Mouse (Mus musculus) megakaryocyte progenitor cell, adult 5-6 weeks (primary cell): Measurements from ENCODE around the gene Patl2. TPM values are rescaled to one million over a fixed set of nuclear protein-coding genes. Genes with fewer than 3 reads are reported as not detected.

Experiments used
- ATAC-seq: replicated peaks from 2 replicates; pipeline ENCODE4 v1.8.0; 2016; ENCODE audit warnings: mild to moderate bottlenecking, moderate TSS enrichment, inconsistent platforms; ENCODE audit not compliant: poor library complexity
- total RNA-seq, 2 experiments: library from RNA; stranded (forward) in 1 of 2; stranded (reverse) in 1 of 2; fragments of 157-497, 149-512 nt in 1 of 2; fragments of 200-1000 nt in 1 of 2; gene quantifications; 2 replicates each; pipeline versions ENCODE4 v1.2.3 to v1.2.4; 2015 to 2017

The Patl2 gene
- total RNA-seq, 2 experiments from 2014 or later: 0.05 TPM; not detected in 1

- peak; percentile 39; the same call in 1 of the 2 replicates for ATAC-seq
Observed at GRCm38 (mm10) chr2:122180051-122180822, 5.8 kb downstream of the Patl2 start.

DNA sequence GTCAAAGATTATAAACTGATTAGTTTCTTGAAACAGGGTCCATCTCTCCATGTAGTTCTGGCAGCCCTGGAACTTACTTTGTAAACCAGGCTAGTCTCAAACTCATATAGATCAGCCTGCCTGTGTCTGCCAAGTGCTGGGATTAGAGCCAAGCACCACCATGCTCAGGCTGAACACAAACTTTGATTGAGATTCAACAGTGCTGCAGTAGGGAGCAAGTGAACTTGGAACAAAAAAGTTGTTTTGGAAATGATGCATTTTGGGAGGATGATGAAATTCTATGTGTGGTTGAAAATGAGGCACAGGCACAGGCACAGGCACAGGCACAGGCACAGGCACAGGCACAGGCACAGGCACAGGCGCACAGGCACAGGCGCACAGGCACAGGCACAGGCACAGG is 13.8 kb downstream of the Patl2 start:
- ATAC-seq: no peak

DNA sequence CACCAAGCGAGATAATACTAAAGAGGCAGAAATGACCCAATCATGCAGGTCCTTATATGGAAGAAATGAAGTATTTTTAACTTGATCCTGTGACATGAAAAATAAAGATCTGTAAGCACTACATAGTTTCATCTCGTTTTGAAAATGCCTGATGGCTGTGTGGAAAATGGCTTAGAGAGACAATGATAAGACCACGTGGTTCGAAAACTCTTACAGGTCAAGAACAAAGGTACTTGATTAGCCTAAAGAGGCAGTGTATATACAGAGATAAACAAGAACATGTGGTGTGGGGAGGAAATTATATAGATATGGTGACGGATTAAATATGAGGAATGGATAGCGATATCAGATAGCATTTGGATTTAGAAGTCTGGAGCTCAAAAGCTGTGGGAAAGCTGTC is 14.7 kb downstream of the Patl2 start:
- ATAC-seq: no peak

DNA sequence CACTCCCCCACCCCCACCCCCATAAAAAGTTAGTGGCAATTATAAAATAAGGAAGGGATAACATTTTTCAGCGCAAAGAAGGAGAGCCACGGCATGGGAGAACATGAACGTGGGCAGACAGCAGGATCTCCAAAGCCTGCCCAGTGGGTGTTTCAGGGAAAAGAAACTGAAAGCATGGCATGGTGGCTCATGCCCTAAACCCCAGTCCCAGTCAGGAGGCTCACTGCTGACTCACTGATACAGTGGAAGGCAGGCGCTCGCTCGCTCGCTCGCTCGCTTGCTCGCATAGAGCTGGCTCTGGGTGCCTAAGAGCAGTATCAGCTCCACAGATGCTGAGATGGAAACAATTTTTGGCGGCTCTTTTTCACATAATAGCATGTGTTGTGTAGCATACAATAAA is 21.7 kb downstream of the Patl2 start:
- peak; percentile 87 for ATAC-seq

DNA sequence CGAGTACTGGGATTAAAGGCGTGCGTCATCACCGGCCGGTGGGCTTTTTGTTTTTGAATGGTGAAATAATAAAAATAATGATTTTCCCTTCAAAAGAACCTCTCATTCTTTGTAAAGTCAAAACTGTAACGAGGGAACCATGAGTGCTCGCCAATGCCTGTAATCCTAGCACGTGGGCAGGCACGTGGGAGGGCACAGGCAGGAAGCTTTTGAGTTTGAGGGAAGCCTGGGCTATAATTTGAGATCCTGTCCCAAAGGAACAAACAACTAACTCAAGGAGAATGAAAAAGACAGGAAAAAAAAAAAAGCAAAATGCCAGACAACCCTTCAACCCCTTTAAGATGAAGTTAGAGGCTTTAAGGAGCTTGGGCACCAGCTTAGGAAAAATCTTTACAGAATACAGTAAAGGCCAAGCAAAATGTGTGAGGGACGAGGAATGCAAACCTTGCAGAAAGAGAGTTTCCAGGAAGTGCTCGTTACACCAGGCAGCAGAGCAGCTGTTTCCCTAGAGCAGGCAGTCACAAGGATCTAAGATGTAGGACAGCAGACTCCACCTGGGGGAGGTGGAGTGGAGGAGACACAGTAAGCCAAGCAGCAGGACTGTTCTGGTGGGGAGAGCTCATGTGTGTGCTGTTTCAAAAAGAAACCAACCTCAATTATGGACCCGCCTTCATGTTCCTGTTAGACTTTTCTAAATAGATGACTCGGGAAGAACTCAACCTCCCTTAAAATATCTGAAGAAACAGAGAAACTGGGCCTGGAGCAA is 22.4 kb downstream of the Patl2 start:
- peak; percentile 38 for ATAC-seq

DNA sequence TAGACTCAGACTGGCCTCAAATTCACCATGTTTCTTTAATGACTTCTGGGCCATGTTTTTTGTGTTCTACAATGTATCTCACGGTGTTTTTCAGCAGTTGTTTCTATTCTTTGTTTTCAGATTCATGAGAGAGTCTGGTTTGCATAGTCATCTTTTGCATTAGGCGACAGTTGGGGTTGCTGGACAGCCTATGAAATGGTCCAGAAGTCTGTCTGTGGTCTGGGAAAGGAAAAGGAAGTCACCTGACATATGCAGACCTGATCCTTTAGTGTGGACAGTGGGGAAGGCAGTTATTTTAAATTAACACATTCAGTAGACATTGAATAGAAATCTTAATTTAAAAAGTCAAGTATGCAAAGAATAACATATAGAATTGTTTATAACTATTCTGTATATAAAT is 23.5 kb downstream of the Patl2 start:
- no peak for ATAC-seq

DNA sequence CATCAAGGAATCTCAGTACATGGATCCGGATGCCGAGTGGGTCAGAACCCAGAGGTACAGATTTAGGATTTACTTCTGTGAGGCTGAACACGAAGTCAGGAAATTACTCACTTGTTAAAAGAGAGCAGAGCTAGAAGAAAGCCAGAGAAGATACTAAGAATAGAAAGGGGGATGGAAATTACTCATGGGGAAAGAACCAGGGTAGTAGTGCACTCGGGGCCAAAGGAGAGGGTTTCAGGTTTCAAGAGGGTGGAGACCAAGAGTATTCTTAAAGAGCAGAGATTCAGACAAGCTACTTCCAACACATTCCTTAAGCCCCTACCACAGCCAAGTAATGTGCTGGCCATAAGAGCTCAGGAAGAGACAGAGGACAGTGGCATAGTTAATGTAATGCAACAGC is 24.4 kb downstream of the Patl2 start:
- no peak for ATAC-seq

DNA sequence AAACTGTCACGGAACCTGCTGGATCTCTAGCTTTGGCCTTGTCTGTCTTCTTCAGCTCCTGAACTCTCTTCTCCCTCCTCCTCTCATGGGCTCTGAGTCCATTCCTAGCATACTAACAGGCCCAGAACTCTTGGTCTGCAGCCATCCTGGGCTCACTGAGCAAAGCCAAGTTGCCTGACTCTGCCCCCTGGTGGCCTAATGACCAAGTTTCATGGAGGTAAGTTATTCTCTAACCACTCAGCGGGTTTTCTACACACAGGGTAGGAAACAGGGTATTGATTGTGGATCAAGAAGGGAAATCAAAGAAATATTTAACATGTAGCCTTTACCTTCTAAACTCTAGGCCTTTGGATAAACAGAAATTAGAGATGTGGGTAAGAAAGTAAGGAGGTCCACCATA is 25.3 kb downstream of the Patl2 start, which contains the start of gene Trim69:
Gene Trim69 (plus strand): TSS at position 21 of the 400 bp plus-strand sequence.
- ATAC-seq: peak; percentile 66

DNA sequence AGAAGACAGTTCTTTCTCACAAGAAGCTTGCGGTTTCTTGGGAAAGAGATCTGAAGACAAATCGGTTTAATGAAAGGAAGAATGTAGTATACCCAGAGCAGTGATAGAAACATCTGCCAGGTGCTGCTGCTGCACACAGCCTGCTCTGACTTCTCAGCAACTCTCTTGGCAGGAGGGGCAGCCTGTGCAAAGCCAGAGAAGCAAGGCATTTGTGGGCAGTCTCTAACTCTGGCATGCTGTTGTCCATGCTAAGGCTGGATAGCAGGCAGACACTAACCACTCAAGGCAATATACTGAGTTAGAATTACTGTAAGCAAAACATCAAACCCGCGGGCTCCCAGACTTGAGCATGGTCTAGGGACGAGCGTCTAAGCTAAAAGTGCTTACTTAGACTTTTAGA is 26.3 kb downstream of the Patl2 start:
- no peak for ATAC-seq

DNA sequence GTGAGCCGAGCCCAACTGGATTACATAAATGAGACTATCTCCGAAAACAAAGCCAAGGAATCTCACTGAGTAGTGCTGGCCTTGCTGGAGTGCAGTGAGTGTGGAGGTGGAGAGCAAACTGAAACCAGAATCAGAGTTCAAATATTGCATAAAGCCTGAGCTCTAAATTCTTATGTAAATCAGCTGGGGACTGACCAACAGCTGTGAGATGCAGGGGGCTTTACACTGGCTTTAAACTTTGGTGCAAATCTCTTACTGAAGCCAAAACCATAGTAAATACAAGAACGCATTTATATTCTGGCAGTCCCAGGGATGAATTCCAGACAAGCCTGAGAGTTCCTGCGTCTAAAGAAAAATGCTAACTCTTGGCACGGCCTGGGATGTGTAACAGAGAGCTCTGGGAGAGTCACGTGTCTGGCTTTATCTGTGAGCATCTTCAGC is 27.6 kb downstream of the Patl2 start:
- no peak for ATAC-seq

DNA sequence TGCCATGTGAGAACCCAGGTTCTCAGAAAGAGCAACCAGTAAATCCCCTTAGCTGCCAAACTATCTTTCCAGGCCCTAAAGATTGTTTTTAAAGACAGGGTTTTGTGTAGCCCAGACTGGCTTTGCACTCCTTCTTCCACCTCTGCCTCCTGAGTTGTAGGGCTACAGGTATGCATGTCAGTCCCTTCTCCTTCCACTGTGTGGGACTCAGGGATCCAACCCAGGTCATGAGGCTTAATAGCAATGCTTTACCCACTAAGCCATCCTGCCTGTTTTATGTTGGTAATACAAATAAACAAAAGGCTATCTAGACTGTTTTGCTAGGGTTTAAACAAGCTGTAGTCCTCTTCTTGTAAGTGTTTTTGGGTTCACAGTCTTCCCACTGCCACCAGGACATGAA is 28.4 kb downstream of the Patl2 start:
- ATAC-seq: no peak

DNA sequence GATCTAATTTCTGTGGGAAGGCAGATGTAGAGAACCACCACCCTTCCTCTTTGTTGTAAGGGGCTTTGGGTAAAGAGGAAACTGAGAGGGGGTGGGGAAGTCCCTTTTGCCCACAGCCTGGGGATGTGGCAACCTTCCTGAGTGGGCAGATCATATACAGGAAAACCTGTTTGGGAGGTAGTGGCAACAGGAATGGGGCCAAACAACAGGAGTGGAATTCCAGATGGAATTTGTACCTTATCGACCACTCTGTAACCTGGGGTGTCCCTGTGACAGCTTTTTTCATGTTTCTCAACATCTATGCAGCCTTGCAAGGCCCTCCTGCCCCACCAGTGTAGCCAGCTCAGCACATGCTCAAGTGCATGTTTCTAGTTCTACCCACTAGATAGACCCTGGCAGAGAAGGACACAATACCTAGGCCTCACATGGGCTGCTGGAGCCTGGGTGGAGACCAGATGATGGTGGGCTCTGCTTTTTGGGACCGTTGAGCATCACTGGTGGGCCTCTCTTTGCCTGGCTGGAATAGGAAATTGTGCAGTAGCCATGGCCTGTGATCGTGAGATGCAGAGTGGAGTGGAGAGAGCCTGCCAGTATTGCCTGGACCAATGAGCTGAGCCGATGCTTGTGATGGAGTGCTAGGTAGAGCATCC is 29.8 kb downstream of the Patl2 start:
- ATAC-seq: peak; percentile 70

- ATAC-seq: no peak
Observed at GRCm38 (mm10) chr2:122155292-122155691, 30.7 kb downstream of the Patl2 start.

GRCm38 (mm10) chr2:122154479-122154878 is 31.5 kb downstream of the Patl2 start:
- no peak for ATAC-seq

GRCm38 (mm10) chr2:122153681-122154365 is 32.2 kb downstream of the Patl2 start:
- ATAC-seq: peak; percentile 38

DNA sequence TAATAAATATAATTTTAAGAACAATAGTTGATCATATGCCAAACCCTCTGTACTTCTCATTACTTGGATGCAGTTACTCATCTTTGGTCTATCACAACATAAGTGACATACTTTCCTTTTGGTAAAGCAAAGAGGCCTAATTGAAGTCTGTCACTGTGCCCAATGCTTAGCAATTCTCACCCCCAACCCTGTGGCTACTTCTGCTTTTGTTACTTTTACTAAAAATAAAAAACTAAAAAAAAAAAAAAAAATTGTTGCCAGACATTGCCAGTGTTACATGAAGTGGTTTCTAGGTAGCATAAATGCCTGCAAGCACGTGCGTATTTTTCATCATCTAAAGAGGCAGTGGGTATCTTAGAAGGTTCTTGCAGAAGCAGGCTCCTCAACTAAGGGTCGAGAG is 33.1 kb downstream of the Patl2 start:
- ATAC-seq: no peak

GRCm38 (mm10) chr2:122151221-122151620 is 34.8 kb downstream of the Patl2 start:
- no peak for ATAC-seq

DNA sequence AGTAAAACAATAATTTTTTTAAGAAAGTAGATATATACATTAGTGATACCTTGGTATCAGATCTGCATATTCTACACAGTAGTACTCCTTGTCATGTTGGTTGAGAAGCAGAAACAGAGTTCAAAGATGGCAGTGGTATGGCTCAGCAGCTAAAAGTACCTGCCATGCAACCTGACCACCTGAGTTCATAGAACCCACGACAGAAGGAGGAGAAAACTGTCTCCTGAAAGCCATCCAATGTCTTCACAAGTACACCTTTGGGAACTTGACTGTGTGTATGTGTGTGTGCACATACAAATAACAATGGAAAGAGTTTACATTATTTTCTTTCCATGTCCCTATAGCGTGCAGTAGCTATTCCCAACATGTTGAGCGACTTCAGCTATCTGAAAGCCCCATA is 36.3 kb downstream of the Patl2 start:
- no peak for ATAC-seq

GRCm38 (mm10) chr2:122149316-122149715 is 36.7 kb downstream of the Patl2 start:
- ATAC-seq: no peak

DNA sequence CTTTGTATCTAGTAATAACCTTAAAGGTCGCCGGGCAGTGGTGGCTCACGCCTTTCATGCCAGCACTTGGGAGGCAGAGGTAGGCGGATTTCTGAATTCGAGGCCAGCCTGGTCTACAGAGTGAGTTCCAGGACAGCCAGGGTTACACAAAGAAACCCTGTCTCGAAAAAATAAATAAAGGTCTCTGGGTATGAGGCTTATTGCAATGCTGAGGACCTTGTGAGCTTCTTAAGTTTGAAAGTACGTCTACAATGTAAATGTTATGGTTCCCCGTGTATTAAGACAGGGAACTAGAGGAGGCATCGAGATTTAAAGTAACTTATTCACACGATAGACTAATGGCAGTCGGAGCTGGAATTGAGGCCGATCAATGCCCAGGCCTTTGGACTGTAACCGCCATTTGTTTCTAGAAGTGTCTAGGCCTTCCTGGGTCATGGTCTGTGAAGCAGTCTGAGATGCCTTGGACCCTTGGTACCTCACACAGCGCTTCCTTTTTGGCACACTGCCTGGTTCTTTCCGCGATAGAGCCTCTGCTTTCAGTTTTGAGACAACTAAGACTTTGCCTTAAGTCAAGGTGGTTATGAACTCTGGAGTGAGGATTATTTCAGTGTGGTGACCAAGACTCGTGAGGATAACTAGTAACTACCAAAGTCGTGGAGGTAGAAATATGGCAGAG is 37.6 kb downstream of the Patl2 start:
- ATAC-seq: peak; percentile 27
